Mouse (Mus musculus) CD4-positive helper T cell, adult 2 months (primary cell): ENCODE results near the gene Il3.

Experiments
- DNase-seq: peaks from one replicate; pipeline ENCODE4 v3.0.0-alpha.2; 2012; ENCODE audit warnings: low read depth, missing footprints, low spot score

Il3 gene

DNA sequence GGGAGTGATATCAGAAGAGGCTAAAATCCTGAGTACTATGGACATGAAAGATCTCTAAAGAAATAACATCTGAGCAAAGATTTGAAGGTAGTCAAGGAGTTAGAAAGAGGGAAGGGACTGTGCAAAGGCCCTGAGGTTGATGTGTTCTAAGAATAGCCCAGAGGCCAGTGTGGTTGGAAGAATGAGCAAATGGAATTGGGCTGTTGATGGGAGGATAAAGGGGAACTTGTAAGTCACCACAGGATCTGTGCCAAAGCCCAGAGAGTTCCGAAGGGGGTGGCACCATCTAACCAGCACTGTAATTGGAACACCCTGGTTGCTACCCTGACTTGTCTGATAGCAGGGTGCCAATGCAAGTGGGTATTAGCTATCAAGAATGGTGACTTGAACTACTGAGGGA is 47.9 kb downstream of the Il3 start:
- DNase-seq, result no peak

- no peak for DNase-seq
Observed at GRCm38 (mm10) chr11:54217384-54217783, 49.7 kb downstream of the Il3 start.

DNA sequence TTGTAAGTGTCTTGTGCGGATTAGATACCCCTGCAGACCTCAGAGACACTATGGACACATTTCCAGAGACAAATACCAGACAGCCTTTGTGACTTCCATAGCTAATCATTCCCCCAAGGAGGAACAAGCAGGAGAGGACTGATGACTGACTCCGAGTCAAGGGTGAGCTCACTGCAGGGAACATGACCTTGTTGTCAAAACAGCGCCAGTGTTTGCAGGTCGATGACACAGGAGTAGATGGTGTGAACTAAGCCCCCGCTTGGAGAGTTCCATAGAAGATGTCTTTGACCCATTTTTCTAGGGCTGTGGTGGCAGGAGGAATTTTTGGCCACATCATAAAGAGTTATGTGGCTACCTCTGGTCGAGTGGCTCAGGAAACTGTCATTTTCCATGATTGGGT is 51.0 kb downstream of the Il3 start:
- no peak for DNase-seq
